Mouse (Mus musculus) liver, postnatal 0 days (tissue): Measurements from ENCODE around the gene 4933414I15Rik.

Source experiments
- CTCF ChIP-seq: sonication (generic); IDR thresholded peaks from 2 replicates; pipeline ENCODE4 v1.5.1; 2016; ENCODE audit warnings: antibody characterized with exemption, low read depth
- EP300 ChIP-seq: IDR thresholded peaks from 2 replicates; pipeline ENCODE4 v1.6.1; 2016; ENCODE audit warnings: antibody characterized with exemption, low read depth, mild to moderate bottlenecking

DNA sequence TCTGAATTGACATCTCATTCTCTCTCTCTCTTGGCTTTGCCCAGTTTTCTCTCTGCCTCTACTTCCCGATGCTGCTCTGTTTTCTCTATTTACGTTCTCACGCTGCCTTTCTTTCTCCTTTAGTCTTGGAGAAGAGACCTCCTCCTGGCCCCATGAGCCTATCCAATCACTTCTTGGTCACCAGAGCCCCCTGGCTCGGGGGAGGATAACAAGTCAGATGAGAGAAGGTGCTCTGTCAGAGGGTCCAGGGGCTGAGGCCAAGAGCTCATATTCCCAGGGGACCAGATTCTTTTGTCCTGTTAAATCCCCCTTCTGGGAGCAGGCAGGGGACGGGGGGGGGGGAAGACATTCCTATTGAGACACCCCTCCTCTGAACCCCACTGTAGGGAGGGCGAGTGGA, 10.1 kb upstream of the 4933414I15Rik start, which contains the start of gene Prop1:
- TF ChIP-seq CTCF (no peak), EP300 (no peak)
